Mouse (Mus musculus) intestine, postnatal 0 days (tissue): ENCODE data around the gene Gm4131. TPM values are rescaled to one million over a fixed set of nuclear protein-coding genes. Genes with fewer than 3 reads are reported as not detected.

ENCODE experiments used
- ATAC-seq: fragments of 200-750 bp; cut with Nextera tagmentation; 2 replicates; pipeline ENCODE4 v1.8.0; 2017; ENCODE audit warnings: mild to moderate bottlenecking, moderate TSS enrichment, moderate library complexity
- H3K27ac ChIP-seq: fragments of 300-500 bp; sonication (generic); 2 replicates; pipeline ENCODE4 v1.5.1; 2014; ENCODE audit warnings: mild to moderate bottlenecking, low read depth, low read length, moderate library complexity
- H3K27me3 ChIP-seq: fragments of 300-500 bp; sonication (generic); replicated peaks from 2 replicates; pipeline ENCODE4 v1.6.1; 2014; ENCODE audit warnings: low read length, mixed read lengths; ENCODE audit not compliant: control insufficient read depth, insufficient read depth
- H3K36me3 ChIP-seq: fragments of 300-500 bp; sonication (generic); 2 replicates; pipeline ENCODE4 v1.6.1; 2014; ENCODE audit warnings: mild to moderate bottlenecking, moderate library complexity; ENCODE audit not compliant: control insufficient read depth, insufficient read depth
- H3K4me1 ChIP-seq: fragments of 300-500 bp; sonication (generic); replicated peaks from 2 replicates; pipeline ENCODE4 v1.6.1; 2014; ENCODE audit warnings: antibody characterized with exemption, low read length, mixed read lengths; ENCODE audit not compliant: control insufficient read depth, insufficient read depth
- H3K4me2 ChIP-seq: fragments of 300-500 bp; sonication (generic); replicated peaks from 2 replicates; pipeline ENCODE4 v1.6.1; 2014; ENCODE audit warnings: low read depth, mild to moderate bottlenecking, moderate library complexity
- H3K4me3 ChIP-seq: fragments of 300-500 bp; sonication (generic); 2 replicates; pipeline ENCODE4 v1.5.1; 2014; ENCODE audit warnings: low read depth, low read length
- H3K9ac ChIP-seq: fragments of 300-500 bp; sonication (generic); 2 replicates; pipeline ENCODE4 v1.6.1; 2014; ENCODE audit warnings: mild to moderate bottlenecking, low read depth, low read length
- H3K9me3 ChIP-seq: fragments of 300-500 bp; sonication (generic); 2 replicates; pipeline ENCODE4 v1.6.1; 2016; ENCODE audit warnings: mixed run types; ENCODE audit not compliant: control insufficient read depth
- CTCF ChIP-seq: sonication (generic); IDR thresholded peaks from 2 replicates; pipeline ENCODE4 v1.5.1; 2016; ENCODE audit warnings: low read depth, mild to moderate bottlenecking, control low read depth, antibody characterized with exemption, moderate library complexity
- WGBS: fragments of 180-500 bp; shearing (Covaris S2); extraction: QIAGEN DNeasy Blood & Tissue Kit; methylation state at CpG from one replicate; pipeline ENCODE4 v1.1.7; 2014; 5-methylcytosine and 5-hydroxymethylcytosine counted together
- polyA plus RNA-seq: library from polyadenylated mRNA; unstranded; fragments of >200 nt; fragmentation: Nextera tagmentation; extraction: Ambion mirVana; gene quantifications from 2 replicates; pipeline ENCODE4 v1.2.1, GENCODE M21; 2015

Gm4131 gene
- polyA plus RNA-seq, 1 experiment from 2014 or later, result 0.77 TPM

DNA sequence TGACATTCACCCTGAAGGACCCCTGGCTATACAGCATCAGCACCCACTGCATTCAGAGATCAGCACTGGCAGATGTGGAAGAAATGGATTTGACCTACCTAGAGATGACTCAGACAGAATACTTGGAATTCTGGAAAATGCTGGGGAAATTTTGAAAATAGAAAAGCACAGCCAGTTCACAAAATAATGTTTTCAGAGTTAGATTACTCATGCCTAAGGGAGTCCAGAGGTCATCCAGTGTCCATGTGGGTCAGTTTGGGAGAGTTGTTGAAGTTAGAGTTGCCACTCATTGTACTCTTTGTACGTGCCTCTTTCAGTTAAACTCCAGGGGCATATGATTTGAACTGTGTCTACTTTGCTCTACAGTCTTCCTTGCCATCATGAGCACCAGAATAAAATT, 25.0 kb downstream of the Gm4131 start:
- Histone ChIP-seq H3K4me3 (no peak overlapping the region), H3K9ac (no peak overlapping the region), H3K27ac (no peak overlapping the region), H3K9me3 (no peaks in the 10 kb centered on the region), H3K4me1 (no peaks in the 10 kb centered on the region), H3K27me3 (no peaks in the 10 kb centered on the region), H3K4me2 (no peak overlapping the region), H3K36me3 (no peaks in the 10 kb centered on the region)
- WGBS, result 86% methylated on average over 1 of the region's 1 CpGs
- TF ChIP-seq CTCF, result no peak
- ATAC-seq, result no peak

DNA sequence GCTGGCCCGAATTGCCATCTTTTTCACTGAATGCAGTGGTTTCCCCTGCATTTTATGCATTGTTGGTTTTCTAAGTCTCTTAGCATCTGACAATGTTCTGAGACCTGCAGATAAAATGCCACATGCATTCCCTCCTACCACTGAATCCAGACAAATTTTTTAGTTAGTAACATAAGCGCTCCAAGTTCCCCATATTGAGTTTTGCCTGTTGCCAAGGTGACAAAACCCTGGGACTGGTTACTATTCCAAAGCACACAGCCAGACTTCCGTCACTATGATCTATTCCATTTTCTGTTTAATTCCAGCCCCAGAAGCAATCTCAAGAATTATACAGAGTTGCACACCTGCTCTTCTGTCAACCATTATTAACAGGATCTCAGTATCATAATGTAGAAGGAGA, 26.9 kb downstream of the Gm4131 start:
- H3K9ac ChIP-seq, result no peak overlapping the region
- H3K36me3 ChIP-seq, result no peaks in the 10 kb centered on the region
- no peak overlapping the region for H3K27ac ChIP-seq
- 68% methylated on average over 3 of the region's 3 CpGs for WGBS
- no peaks in the 10 kb centered on the region for H3K27me3 ChIP-seq
- no peak overlapping the region for H3K4me3 ChIP-seq
- no peak for ATAC-seq
- TF ChIP-seq CTCF, result no peak
- no peak overlapping the region for H3K4me2 ChIP-seq
- no peaks in the 10 kb centered on the region for H3K9me3 ChIP-seq
- no peaks in the 10 kb centered on the region for H3K4me1 ChIP-seq

DNA sequence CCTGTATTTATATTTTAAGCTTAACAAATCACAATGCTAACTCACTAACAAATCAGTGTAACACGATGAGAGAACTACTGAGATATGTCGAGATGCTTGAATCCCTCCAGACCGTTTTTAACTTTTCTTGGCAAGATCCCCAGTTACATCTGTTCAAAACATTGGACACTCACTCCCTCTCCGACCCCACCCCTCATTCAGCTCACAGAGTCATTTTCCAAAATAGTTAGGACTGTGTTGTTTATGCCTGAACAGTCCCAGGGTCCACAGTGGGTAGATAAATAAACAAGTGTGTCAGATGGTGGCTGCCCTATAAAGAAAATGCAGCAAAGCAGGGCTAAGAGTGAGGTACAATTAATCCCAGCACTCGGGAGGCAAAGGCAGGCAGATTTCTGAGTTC, 29.7 kb downstream of the Gm4131 start:
- 56% methylated on average over 5 of the region's 5 CpGs for WGBS
- Histone ChIP-seq H3K9me3 (no peaks in the 10 kb centered on the region), H3K27me3 (no peaks in the 10 kb centered on the region), H3K27ac (no peak overlapping the region), H3K4me2 (no peak overlapping the region), H3K9ac (no peak overlapping the region), H3K4me1 (no peaks in the 10 kb centered on the region), H3K4me3 (no peak overlapping the region), H3K36me3 (no peaks in the 10 kb centered on the region)
- no peak for TF ChIP-seq CTCF
- no peak for ATAC-seq

DNA sequence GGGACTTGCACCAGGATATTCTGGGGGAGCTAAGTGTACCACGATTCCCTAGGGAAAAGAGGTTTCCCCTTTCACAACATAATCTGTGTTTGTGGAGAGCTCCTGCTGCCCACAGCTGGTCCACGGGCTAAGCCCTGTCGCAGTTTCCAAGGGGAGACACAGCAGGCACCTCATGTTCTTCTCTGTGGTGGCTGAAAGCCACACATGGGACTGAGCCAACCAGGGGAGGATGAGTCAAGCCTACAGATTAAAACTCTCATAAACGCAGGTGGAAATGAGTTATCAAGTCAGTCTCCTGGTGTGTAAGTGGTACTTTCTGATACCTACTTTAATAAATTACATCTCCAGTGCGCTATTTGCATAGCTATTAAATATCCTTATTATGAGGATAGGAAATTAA, 30.6 kb downstream of the Gm4131 start:
- H3K27me3 ChIP-seq, result no peaks in the 10 kb centered on the region
- TF ChIP-seq CTCF, result no peak
- no peak overlapping the region for H3K4me2 ChIP-seq

DNA sequence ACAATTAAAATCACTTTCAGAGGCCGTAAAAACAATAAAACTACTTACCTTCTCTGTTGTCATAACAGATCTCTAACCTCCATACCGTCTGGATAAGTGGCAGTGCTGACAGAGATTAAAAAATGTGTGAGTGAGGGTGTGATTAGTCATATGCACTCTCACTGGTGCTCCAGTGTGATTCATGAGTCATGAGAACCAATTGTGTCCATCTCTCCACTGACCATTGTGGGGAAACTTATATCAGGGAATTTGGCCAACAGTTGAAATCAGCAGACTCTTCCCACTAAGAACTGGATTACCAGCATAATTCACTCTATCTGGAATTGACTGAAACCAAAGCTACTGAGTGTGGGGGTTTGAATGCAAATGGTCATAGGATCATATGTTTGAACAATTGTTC, 35.8 kb downstream of the Gm4131 start:
- Histone ChIP-seq H3K9ac (no peak overlapping the region), H3K27ac (no peak overlapping the region), H3K4me3 (no peak overlapping the region), H3K36me3 (no peaks in the 10 kb centered on the region), H3K4me1 (no peaks in the 10 kb centered on the region), H3K4me2 (no peak overlapping the region), H3K9me3 (no peaks in the 10 kb centered on the region), H3K27me3 (no peaks in the 10 kb centered on the region)
- no peak for ATAC-seq
- WGBS, result 40% methylated on average over 2 of the region's 2 CpGs
- no peak for TF ChIP-seq CTCF

More for the DNA sequence above, 30.6 kb downstream of the Gm4131 start:
- 55% methylated on average over 5 of the region's 5 CpGs for WGBS
- Histone ChIP-seq H3K27ac (no peak overlapping the region), H3K4me3 (no peak overlapping the region), H3K9ac (no peak overlapping the region), H3K36me3 (no peaks in the 10 kb centered on the region), H3K9me3 (no peaks in the 10 kb centered on the region), H3K4me1 (no peaks in the 10 kb centered on the region)
- ATAC-seq, result no peak

DNA sequence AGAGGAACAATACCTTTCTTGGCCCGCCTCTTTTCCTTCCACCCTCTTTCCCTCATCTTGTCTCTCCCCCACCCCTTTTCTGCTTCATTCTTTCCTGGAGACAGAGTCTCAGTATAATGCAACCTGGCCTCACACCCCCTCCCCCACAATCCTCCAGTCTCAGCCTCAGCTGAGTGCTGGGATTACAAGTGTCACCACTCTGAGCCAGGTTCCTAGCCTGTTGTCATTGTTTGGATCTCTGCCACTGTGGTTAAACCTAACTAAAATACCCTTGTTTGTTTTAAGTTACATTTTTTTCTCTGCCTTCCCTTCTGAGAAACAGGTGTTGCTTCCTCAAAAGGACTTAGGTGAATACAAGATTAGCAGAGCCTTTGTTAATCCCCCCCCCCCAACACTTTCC, 53.9 kb downstream of the Gm4131 start:
- Histone ChIP-seq H3K9ac (no peak overlapping the region), H3K4me2 (no peak overlapping the region), H3K4me1 (no peaks in the 10 kb centered on the region), H3K27me3 (no peaks in the 10 kb centered on the region), H3K36me3 (no peaks in the 10 kb centered on the region), H3K27ac (no peak overlapping the region), H3K4me3 (no peak overlapping the region), H3K9me3 (no peaks in the 10 kb centered on the region)
- WGBS, result 71% methylated on average over 1 of the region's 1 CpGs
- TF ChIP-seq CTCF, result no peak
- ATAC-seq, result no peak

DNA sequence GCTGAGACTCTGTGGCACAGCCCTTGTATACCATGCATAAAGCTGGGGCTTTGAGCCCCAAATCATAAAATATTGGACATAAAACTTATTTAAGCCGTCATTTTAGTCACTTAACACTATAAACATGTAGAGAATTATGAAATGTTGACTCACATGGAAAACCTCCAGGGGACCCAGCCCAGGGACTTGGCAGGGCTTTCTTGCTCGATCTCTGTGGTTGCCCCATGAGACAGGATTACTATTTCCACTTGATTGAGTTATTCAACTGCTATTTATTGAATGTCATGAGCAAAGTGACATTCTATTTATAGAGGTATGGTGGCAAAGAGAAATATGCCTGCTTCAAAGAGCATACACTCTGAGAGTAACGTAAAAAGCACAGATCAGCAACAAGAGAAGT, 57.4 kb downstream of the Gm4131 start:
- Histone ChIP-seq H3K9me3 (no peaks in the 10 kb centered on the region), H3K4me1 (no peaks in the 10 kb centered on the region), H3K9ac (no peak overlapping the region), H3K27ac (no peak overlapping the region), H3K4me3 (no peak overlapping the region), H3K27me3 (no peaks in the 10 kb centered on the region), H3K36me3 (no peaks in the 10 kb centered on the region), H3K4me2 (no peak overlapping the region)
- no peak for TF ChIP-seq CTCF
- 66% methylated on average over 3 of the region's 3 CpGs for WGBS
- no peak for ATAC-seq
